Mouse (Mus musculus): ENCODE results near the gene Olfr875.
"Not testable (repeated sequence)": the region's sequence is repeated elsewhere in the genome, so short reads cannot be mapped to it uniquely, and the experiment has no call there.

The Olfr875 gene

GRCm38 (mm10) chr9:37771759-37772158, at the start of gene Olfr875:
TSS of gene Olfr875 (plus strand) at chr9:37771857.
- DNase-seq (ENCODE audit: low read depth, low spot score): no peak

- peak; percentile 11 for DNase-seq (ENCODE audit: low read depth, low spot score)
Measured at GRCm38 (mm10) chr9:37734310-37734709, 37.3 kb upstream of the Olfr875 start.

GRCm38 (mm10) chr9:37744806-37745205, 26.9 kb upstream of the Olfr875 start, which contains the start of gene Olfr874:
TSS of gene Olfr874 (plus strand) at chr9:37745106.
- no peak for DNase-seq (ENCODE audit: low read depth, low spot score)

- DNase-seq (ENCODE audit: low read depth, low spot score): peak; percentile 81
Measured at GRCm38 (mm10) chr9:37750319-37751075, 21.2 kb upstream of the Olfr875 start.

- peak; percentile 23 for DNase-seq (ENCODE audit: low read depth, low spot score)
Measured at GRCm38 (mm10) chr9:37751467-37751866, 20.2 kb upstream of the Olfr875 start.

- no peak for DNase-seq (ENCODE audit: low read depth, low spot score)
Measured at GRCm38 (mm10) chr9:37752006-37752405, 19.7 kb upstream of the Olfr875 start.

- DNase-seq (ENCODE audit: low read depth, low spot score): no peak
Measured at GRCm38 (mm10) chr9:37761728-37762127, 9.9 kb upstream of the Olfr875 start.

GRCm38 (mm10) chr9:37762541-37762940, 9.1 kb upstream of the Olfr875 start:
- DNase-seq (ENCODE audit: low read depth, low spot score): no peak

- DNase-seq (ENCODE audit: low read depth, low spot score): no peak
Measured at GRCm38 (mm10) chr9:37770661-37771060, 996 bp upstream of the Olfr875 start.

GRCm38 (mm10) chr9:37782766-37783260, 11.2 kb downstream of the Olfr875 start:
- DNase-seq (ENCODE audit: low read depth, low spot score): peak; percentile 15

GRCm38 (mm10) chr9:37783394-37784387, 12.0 kb downstream of the Olfr875 start:
- DNase-seq (ENCODE audit: low read depth, low spot score): not testable (repeated sequence)

GRCm38 (mm10) chr9:37786411-37786810, 14.8 kb downstream of the Olfr875 start:
- DNase-seq (ENCODE audit: low read depth, low spot score): no peak

- DNase-seq (ENCODE audit: low read depth, low spot score): peak; percentile 77
Measured at GRCm38 (mm10) chr9:37802055-37802454, 30.4 kb downstream of the Olfr875 start.

GRCm38 (mm10) chr9:37802731-37803130, 31.1 kb downstream of the Olfr875 start, which contains the start of gene Olfr876:
TSS of gene Olfr876 (plus strand) at chr9:37803031.
- no peak for DNase-seq (ENCODE audit: low read depth, low spot score)

GRCm38 (mm10) chr9:37807235-37807634, 35.6 kb downstream of the Olfr875 start:
- no peak for DNase-seq (ENCODE audit: low read depth, low spot score)

- DNase-seq (ENCODE audit: low read depth, low spot score): peak; percentile 8
Measured at GRCm38 (mm10) chr9:37808456-37808855, 36.8 kb downstream of the Olfr875 start.

GRCm38 (mm10) chr9:37808976-37809375, 37.3 kb downstream of the Olfr875 start:
- DNase-seq (ENCODE audit: low read depth, low spot score): no peak

GRCm38 (mm10) chr9:37814696-37815095, 43.0 kb downstream of the Olfr875 start:
- peak; percentile 88 for DNase-seq (ENCODE audit: low read depth, low spot score)
